Mouse (Mus musculus) ES-E14 (cell line): ENCODE data around the gene Icmt.

Experiments used
- HCFC1 ChIP-seq: IDR thresholded peaks from 2 replicates; pipeline ENCODE4 v1.6.1; 2012; ENCODE audit warnings: low read length, inconsistent platforms, borderline replicate concordance; ENCODE audit not compliant: insufficient read depth
- ZNF384 ChIP-seq: IDR thresholded peaks from 2 replicates; pipeline ENCODE4 v1.6.1; 2012; ENCODE audit warnings: low read depth, low read length, inconsistent platforms

DNA sequence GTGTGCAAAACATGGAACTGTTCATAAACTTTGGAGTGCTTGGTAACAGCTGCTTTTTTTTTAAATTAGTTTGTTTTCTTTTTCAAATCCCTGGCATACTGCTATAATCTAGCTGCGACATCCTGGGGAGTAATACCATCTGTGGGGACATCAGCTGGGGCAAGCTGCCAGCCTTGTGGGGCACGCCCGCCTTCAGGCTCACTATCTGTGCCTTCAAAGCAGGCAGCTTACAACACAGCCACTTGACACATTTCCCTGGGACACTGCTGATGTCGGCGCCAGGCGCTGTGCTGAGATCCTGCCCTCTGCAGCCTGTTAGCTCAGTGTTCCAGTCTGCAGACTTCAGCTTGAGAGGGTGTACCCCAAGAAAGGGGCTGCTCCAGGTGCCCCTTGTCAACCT lies 40.0 kb upstream of the Icmt start:
- TF ChIP-seq ZNF384 (no peak), HCFC1 (no peak)
